Mouse (Mus musculus): ENCODE data around the gene Ablim2.

DNA sequence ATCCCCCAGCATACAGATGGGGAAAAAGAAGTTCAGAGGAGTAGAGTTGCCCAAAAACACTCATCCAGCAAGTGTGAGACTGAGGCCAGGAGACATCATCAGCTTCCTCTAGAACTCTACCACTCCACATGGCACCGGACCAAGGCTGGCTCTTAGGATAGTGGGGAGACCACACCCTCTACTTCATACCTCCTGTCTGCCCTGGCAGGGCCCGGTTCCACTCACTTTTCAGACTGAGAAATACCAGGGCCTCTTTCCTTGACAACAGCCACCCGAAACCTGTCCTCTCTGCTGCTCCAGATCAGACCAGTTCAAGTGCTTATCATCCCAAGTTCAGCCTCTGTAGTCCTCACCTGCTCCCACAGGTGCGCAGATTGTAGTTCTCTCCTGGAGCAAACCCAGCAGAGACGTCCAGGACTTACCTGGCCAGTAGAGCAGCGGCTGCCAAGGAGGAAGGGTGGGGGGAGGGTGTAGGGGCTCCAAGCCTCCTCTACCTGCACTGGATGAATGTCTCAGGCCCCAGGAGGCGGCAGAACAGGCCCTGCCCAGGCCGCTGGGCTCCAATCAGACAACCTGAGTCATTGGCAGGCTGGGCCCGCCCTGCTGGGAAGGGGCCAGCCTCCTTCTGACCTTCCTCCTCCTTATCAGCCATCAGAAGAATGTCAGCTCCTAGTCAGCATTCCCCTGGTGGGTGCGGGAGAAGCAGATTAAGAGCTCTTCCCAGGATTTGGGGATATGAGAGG, 18.0 kb upstream of the Ablim2 start, which contains the start of gene Sh3tc1:
- TF ChIP-seq CTCF (IDR thresholded peaks at IDR 0.05; ENCODE audit: borderline replicate concordance, control insufficient read depth, extremely low read depth, insufficient read depth, low read length, poor library complexity) (no peak), POLR2A (IDR thresholded peaks at IDR 0.05; ENCODE audit: control insufficient read depth, extremely low read depth, insufficient read depth, low read length, poor library complexity) (no peak)
